Mouse (Mus musculus): ENCODE data around the gene Ifi213.
"Not testable (repeated sequence)": the region's sequence is repeated elsewhere in the genome, so short reads cannot be mapped to it uniquely, and the experiment has no call there.

DNA sequence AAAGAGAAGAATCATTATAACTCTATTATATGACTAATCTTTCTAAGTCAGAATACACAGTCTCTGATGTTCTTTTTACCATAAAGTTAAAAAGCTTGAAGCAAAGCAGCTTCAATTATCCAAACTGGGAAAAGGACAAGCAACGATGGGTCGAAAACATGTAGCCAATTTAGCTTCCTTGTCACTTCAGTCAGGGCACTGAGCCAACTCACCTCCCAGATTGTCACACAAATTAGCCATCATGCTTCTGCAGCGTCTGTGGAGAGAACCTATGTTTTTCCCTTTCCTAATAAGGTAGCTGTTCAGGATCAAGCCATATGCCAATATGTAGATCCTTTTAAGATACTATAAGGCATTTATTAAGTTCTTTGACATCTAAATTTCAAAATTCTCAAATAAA, 11.2 kb upstream of the Ifi213 start:
- not testable (repeated sequence) for TF ChIP-seq CTCF (conservative IDR thresholded peaks at IDR 0.05; ENCODE audit: insufficient read depth, insufficient read length, low read depth, low read length); POLR2A (IDR thresholded peaks at IDR 0.05; ENCODE audit: low read depth, low read length)

Data from kidney, adult 2 months (tissue).